Mouse (Mus musculus) urinary bladder, adult 2 months (tissue): ENCODE data around the gene Rptor. TPM values are rescaled to one million over a fixed set of nuclear protein-coding genes. Genes with fewer than 3 reads are reported as not detected.

Experiments
- DNase-seq: peaks from one replicate; pipeline ENCODE4 v3.0.0; 2022; ENCODE audit warnings: low spot score
- polyA plus RNA-seq: library from polyadenylated mRNA; depleted of rRNA; stranded (reverse); fragments of >200 nt; gene quantifications from 2 replicates; pipeline ENCODE4 v1.2.3, GENCODE M21; 2012

Rptor gene
- polyA plus RNA-seq, 1 experiment: 14.1 TPM

DNA sequence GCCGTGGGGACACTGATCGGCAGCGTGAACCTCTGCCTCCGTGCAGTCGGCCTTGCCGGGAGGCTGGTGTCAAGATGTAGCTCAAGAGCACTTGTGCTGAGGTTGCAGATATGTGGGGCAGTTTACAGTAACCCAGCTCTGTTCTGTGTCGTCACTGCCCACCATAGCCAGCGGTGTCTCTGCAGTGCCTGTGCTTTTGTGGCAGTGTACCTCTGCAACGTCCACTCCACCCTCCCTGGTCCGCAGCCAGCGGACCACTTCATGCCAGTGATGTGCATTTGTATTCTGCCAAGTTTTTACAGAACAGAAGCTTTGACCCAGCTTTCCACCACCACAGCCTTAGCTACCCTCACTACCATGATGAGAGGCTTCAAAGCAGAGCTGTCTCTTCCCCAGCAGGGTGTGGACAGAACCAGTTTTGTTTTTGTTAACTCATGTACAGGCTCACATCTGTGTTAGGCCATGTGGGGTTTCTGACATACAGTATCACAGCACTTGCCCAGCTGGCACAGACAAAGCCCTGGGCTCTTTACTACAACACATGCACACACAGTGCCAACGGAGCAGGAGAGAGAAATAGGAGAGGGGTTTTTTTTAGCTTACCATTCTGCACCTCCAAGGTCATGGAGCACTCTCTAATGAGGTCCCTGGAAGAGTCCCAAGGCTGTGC, 182.1 kb downstream of the Rptor start:
- DNase-seq: no peak

DNA sequence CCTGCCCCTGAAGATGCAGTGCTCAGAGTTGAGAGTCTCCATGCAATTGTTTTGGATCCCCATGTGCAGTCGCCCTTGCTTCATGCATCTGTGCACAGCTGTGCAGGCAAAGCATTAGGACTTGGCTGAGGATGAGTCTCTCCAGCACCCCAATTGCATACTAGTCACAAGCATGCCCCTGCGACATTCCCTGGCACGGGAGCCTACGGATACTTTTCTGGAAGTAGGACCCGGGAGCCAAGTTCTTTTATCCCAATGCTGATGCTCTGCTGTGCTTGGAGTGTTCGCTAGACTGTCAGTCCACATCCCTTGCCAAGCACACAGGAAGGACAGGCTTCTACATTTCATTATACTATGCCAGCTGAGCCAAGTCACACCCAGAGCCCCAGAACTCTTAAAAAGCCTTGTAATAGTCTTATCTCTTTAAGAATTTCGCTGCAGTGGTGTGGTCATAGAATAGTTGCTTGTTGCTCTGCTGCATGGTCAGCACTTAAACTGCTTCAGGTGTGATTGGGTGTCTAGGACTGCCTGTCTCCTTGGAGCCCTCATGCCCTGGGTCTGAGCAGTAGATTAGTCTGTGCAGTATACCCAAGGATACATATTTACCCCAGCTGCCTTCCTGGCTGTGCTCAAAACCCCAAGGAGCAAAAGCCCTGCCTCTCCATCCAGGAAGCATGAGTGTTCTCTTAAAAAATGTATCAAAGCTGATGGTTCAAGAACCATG, 183.1 kb downstream of the Rptor start:
- DNase-seq: no peak

DNA sequence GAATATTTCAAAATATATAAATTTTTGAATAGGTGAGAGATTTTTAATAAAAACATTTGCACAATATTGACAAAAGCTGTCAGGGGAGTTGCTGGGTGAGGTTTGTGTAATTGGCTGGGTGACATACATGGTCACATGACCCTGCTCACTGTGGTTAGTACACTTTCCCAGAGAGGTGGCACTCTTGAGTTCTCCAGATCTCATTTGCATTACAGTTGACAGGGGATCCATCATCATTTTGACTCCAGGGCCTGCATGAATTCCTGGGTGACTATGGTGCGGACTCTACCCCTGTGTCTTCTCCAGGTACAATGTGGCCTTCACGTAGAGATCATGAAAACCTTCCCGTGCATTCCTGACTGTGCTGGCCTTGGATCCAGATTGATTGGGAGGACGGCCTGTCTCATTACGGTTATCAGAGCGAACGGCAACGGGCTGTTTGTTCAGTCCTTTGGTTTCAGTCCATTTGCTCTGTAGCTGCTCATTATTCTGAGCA, 183.7 kb downstream of the Rptor start:
- no peak for DNase-seq

DNA sequence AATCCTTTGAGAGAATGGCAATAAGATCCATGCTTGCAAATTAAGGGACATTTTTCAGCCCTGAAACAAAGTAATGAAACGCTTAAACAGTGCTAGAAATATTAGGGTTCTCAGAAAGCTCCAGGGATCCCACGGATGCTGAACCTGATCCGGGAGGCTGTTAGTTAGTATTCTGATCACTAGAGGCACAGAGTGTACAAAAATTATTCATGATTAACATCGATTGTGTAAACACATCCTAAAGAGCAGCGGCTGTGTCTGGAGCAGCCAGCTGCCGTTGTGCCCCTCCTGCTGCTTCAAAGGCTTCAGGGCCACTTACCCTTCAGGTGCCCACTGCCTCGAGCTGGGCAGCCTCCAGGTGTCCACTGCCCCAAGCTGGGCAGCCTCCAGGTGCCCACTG, 185.8 kb downstream of the Rptor start:
- no peak for DNase-seq

DNA sequence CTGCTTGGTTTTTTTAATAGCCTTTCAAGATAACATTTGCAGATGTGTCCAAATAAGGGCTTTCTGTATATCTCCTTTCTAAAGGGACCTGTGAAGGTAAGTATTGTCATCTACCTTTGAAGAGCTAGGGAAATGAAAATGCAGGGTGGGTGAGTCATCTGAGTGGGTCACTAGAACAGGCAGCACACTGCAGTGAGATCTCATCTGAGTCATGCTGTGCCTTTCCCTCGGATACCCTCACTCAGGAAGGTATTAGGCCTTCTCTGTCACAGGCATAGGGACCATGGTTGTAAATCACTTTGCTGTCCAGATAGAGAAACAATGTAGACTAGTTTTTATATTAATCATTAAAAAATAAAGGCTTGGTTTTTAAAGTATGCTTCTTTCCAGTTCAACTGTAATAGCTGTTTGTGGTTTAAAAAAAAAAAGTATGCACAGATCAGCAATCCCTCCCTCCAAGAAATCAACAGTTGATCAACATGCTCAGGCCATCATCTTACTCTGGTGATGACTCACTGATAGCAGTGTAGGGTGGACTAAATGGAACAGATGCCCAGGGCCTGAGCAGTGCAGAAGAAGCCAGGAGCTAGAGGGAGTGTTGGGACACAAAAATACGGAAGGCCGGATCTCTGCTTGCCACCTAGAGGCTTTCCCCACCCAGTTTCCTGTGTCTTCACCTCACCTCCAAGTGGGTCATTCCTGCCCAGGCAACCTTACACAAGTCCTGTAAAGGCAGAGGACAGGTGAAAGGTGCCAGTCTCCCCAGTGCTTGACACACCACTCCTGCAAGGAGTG, 186.4 kb downstream of the Rptor start:
- DNase-seq: no peak

DNA sequence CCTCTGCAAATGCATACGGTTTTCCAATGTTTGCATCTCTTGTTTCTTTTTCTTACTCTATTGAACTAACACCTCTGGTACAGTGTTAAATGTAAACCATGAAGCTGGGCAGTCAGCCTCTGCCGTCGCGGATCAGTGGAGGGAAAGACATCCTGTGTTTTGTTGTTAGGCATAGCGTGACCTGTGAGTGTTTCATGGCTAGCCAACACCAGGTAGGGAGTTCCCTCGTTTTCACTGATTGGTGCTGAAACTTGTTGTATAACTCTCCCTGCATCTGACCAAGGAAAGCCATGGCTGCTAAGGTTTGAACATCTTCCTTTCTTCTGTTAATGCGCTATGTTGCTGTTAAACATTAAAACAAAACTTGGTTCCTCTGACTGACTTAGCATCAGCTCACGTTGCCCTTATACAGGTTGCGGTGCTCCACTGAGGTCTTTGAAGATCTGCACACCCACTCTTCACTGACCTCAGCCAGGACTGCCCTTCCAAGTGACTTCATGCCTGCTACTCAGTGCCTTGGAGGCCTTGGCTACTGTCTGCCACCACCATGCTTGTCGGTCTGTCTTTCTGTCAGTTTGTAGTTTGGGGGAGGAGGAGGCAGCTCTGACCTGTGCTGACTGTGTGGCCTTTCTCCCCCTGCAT, 189.3 kb downstream of the Rptor start:
- no peak for DNase-seq

DNA sequence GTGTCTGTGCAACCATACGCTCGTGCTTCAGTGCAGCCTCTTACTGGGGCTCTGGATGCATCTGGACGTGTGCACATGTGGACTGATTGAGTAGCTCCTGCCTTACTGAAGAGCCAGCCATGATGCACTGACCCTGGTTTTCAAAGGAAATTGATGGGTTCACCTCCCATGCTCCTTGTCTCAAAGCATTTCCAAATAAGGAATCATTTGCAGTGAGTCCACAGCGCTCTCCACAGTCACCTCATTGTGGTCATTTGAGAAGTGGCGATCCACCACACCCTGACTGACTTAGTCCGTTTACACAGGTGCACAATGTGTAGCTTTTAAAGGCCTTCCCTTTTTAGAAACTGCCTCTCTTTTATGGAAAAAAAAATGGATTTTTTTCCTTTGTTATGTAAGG, 190.7 kb downstream of the Rptor start:
- DNase-seq: no peak

DNA sequence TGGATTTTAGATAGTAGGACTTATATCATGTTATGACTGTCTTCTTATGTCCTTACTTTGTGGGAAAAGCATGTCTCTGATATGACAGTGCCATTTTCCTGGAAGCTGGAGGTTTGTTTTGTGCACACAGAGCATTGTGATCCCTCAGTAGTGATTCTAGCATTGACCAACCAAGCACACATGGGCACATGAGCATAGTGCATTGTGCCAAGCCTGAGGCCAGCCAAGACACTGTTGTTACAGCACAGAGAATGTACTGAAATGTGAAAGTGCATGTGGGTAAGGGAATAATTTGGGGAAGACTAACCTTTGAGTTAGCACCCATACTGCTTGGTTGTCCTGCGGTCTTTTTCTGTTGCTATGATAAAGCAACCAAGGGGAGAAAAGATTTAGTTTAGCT, 191.3 kb downstream of the Rptor start:
- DNase-seq: no peak

DNA sequence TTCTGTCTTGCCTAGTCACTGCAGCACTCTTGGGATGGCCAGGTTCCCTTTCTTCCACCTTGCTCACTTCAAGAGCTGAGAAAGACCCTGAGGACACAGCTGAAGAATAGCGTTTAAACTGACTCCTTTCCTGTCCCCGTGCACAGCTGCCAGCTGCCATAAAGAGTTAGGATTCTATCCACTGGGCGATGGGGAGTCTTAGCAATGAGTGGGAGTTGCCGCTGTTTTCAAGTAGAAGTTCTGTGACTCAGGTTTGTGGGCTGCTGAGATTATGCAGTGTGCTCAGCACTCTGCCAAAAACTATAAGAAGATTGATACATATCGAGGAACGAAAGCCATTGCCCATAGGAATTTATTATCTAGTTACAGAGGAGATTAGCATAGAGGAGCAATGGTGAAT, 192.0 kb downstream of the Rptor start:
- DNase-seq: no peak

DNA sequence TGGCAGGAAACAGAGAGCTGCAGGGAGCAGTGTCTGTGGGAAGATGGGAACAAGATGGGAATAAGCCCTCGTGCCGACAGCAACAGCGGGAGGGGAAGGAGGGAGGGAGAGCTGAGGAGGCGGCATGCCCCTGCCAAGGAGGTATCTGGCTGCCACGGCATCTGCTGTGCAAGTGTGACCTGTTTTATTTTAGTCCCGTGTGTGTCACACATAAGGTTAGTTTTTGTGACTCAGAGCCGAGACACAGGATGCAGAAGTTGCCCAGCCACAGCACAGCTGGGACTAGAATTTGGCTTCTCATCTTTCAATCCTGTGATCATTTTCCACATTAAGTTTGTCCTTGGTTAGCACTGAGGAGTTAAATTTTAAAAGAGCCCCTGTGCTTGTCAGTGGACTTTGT, 193.7 kb downstream of the Rptor start:
- DNase-seq: no peak

DNA sequence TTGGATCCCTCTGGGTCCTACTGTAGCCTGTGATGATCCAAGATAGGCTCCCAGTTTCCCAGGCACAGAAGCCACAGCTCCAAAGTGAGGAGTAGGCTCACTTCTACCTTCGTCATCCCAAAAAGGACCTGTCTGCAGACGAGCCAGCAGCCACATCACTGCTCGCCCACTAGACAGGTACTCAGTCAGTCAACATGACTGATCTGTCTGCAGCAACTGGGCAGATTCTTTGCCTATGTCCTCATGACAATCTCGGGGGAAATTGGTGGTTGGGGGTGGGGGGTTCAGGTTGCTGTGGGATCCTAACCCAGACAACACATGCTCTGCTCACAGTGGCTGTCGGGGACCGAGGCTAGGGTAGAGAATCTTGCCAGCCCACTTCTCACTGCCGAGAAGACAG, 194.1 kb downstream of the Rptor start:
- DNase-seq: no peak

DNA sequence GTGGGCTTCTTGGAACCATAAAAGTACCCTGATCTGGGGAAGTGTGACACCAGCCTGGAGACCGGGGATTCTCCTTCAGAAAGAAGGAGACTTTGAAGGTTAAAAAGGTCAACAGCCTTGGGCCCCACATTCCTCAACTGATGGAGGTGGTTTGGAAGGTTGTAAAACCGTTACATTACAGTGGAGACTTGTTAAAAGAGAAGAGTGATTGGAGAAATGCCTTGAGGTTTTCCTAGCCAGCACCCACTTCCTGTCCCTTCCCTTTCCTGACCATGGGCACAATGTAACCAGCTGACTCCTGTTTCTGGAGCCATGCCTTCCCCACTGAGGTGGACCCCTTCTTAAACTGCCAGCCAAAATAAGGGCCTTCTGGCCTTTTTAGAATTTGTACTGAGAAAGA, 196.8 kb downstream of the Rptor start:
- DNase-seq: no peak

DNA sequence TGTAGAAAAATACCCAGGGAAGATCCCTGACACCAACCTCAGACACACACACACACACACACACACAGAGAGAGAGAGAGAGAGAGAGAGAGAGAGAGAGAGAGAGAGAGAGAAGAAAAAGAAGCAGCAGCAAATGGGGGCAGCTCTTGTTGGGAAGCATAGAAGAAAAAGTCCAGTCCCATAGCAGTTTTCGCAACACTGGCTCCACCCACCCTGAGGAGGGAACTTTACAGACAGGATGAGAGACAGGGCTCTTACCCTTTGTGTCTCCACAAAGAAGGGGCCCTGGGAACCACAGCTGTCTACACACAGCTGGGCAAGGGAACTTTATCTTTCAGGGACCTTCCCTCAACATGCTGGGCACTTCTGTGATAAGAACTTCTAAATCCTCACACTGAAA, 199.2 kb downstream of the Rptor start:
- no peak for DNase-seq

DNA sequence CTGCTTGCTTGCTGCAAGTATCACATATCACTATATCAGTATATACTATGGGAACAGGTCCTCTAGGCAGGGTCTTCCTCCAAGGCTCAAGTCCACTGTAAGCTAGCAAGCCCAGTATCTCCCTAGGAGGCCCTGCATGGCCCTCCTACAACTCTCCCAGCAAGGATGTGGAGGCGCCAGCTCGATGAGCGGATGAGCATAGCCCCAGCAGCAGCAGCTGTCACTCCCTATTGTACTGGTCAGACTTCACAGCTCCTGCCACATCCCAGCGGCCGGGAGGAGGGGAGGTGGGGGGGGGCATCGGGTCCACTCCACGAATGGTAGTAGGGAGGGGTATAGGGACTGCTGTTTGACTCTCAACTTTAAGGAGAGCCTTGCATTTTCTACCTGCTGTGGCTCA, 200.2 kb downstream of the Rptor start:
- no peak for DNase-seq

DNA sequence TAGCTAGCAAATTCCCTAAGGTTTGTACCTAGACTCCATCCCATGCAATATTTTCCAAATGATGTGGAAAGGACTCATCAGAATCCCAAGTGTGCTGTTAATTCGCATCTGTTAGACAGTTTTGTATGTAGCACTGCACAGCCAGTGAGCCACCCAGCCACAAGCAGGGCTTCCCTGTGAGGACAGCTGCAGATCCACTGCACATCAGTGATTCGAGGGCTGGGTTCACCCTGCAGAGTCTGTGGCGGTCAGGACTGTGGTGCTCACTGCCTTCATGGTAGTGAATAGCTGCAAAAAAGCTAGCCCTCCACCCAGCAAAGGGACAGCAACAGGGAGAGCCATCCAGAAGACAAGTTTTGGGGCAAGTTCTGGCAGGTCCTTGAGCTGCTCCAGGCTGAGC, 201.7 kb downstream of the Rptor start:
- DNase-seq: no peak

DNA sequence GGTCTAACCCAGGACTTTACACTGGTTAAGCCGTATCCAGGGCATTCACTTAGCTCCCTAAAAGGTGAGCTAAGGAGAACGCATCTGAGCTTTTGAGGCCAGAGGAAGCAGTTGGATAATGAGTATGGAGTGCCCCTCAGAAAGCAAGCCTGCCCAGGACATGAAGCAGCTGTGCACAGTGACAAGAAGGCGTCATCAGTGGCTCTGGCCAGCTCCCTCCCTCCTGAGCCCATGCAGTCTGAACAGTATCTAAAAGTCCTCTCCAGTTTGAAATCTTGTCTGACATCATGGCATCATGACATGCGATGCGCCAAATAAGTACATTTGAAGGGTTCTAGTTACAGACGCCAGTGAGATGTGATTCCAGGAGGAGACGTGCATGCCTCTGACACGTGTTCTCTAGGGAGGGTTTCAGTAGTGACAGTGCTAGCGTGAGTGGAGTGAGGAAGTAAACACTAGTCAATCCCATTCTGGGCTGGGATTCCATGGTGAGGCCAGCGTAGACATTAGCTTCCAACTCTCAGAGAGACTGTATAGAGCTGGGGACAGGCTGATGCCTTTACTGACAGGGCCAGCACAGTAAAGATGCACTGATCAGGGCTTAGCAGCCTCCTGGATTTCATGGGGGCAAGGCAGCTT, 202.5 kb downstream of the Rptor start:
- DNase-seq: no peak

DNA sequence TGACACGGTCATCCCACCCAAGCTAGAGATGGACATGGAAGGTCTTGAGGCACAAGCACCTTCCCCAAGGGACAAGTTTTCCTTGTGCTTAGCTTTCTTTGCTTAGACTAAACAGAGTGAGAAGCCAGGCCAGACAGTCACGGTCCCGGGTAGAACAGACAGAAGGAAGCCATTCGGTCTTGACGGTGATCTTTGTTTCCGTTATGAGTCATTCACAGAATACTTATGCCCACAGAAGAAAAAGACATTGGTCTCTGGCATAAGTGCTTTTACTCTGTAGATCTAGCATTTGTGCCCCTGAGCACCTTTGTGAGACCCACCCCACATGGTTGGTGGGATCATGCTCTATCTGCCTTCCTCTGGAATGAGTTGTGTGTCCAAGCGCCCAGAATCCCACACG, 203.8 kb downstream of the Rptor start:
- DNase-seq: no peak

DNA sequence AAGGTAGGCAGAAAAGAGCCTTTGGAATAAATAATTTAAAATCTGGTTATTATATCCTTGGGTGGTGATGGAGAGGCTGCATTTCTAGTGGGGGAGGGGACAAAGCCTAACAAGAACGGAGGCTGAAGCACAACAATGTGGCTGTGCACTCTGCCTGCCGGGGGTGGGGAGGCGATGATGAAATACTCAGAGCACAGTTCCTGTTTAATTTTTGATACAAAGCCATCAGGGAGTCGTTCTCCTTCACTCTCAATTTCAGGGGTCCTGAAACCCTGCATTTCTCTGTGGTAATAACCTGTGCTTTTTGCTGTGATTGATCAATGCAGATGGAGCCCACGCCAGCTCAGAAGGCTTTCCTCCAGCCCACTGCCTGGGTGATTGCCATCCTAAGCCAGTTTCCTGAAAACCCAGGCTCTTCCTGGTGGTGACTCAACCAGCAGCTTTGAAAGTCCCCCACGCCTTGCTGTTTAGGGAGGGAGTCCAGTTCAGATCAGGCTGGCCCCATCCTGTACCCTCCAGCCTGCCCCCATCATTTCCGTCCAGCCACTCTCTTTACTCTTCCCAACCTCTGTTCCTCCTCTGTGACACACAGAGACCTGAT, 204.8 kb downstream of the Rptor start:
- DNase-seq: no peak

DNA sequence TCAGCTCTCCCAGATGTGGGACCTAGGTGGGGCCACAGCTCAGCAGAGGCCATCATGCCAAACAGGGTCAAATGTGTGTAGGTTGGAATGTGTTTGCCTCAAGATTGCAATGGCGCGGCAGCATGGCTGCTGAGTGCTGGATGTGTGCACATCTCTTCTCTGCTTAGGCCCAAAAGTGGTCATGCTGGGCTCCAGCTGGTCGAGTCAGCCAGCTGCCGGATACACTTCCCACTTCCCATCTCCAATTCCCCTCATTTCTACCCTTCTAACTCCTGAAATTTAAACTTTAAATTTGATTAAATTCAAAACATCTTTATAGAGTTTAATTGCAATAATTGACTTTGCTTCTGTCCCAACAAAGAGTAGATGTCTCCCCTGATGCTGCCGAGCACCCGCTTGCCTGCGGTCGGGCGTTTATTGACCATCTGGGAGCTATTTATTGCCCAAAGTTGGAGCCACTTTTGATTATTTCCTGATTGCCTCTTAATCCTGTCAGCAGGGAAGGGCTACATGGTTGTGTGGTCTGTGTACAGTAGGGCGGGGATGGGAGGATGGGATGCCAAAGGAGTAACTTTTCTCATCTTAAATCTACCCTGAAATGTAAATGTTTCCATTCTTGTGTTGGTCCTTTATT, 206.1 kb downstream of the Rptor start:
- DNase-seq: no peak

DNA sequence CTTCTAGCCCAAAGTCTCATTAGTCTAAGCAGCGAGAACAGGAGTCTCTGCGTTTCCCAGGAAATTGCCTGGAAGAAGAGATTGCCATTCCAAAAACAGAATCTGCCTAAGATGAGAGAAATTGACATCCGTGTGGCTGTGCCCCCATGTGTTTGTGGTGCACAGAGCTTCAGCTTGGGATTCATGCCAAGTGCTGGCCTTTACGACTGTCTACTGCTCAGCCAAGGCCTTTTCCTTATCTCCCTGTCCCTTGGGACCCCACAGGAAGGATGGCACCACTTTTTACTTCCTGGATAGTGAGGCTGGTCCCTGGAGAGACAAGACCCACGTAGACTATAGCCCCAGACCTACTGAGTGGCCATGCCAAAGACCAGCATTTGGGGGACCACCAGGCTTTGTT, 206.6 kb downstream of the Rptor start:
- no peak for DNase-seq

DNA sequence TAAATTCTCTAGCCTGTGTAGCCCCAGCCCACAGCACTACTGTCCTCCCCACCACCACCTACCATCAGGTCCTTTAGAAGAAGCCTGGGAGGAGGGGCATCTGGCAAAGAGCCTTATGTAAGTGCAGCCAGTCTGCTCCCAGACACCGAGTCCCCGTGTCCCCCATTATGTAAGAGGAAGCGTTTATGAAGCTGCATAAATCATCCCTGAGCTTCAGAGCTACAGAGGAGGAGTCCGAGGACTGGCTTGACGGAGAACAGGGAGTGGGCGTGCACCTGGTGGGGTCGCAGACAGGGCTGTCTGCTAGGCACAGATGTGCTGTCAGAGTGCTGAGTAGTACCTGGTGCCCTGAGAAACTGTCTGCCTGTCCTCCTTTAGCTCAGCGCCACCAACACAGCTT, 208.3 kb downstream of the Rptor start:
- DNase-seq: no peak
